Mouse (Mus musculus): ENCODE results near the gene Thoc6. TPM values are rescaled to one million over a fixed set of nuclear protein-coding genes. Genes with fewer than 3 reads are reported as not detected.
A peak's percentile ranks its signal among the peaks of the same experiment; 100 is the strongest.

Gene Thoc6
- polyA plus RNA-seq, 1 experiment: 23.4 TPM

DNA sequence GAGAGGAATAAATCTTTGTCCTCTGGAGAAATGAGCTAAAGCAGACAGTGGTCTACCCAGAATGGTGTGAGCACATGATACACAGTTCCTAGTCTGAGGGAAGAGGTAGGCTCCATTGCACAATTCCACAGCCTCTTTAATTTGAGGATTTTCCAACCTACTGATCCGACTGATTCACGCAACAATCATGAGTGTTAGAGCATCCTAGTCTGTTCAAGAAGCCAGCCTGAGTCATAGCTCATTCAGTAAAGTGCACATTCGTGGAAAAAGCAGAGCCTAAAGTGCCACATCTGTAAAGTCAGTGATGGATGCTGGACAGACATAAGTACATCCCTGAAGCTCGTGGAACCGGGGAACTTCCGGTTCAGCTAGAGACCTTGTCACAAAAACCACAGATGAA lies 22.3 kb downstream of the Thoc6 start:
- no peak overlapping the region for H3K27ac ChIP-seq (ENCODE audit: insufficient read depth, low read depth, low read length)
- H3K4me3 ChIP-seq (ENCODE audit: insufficient read depth, low read length): no peak overlapping the region
- H3K4me1 ChIP-seq (ENCODE audit: control insufficient read depth, insufficient read depth, low read length): peaks cover 12% of the 10 kb centered on the region
- TF ChIP-seq CTCF (IDR thresholded peaks at IDR 0.05; ENCODE audit: low read depth, low read length): no peak
- TF ChIP-seq POLR2A (IDR thresholded peaks at IDR 0.05; ENCODE audit: borderline replicate concordance, low read depth, low read length): no peak

DNA sequence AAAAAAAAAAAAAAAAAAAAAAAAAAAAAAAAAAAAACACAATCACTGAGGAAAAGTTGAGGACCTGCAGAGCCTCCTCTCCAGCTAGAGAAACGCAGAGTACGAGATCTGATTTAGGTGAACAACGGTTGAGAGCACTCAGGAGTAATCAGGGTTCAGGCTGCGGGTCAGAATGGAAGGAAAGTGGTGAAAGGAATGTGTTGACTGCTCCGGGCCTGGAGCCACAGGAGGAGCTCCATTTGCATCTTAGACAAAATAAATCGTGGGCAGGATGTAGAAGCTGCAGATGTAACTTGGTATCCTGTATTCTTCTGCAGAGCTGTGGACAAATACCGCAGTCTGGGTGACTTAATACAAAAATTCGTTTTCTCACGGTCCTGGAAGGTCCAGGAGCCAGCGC lies 27.8 kb downstream of the Thoc6 start:
- Histone ChIP-seq H3K4me3 (ENCODE audit: insufficient read depth, low read length) (no peak overlapping the region), H3K4me1 (ENCODE audit: control insufficient read depth, insufficient read depth, low read length) (no peaks in the 10 kb centered on the region), H3K27ac (ENCODE audit: insufficient read depth, low read depth, low read length) (no peak overlapping the region)
- TF ChIP-seq CTCF (IDR thresholded peaks at IDR 0.05; ENCODE audit: low read depth, low read length) (no peak), POLR2A (IDR thresholded peaks at IDR 0.05; ENCODE audit: borderline replicate concordance, low read depth, low read length) (no peak)

DNA sequence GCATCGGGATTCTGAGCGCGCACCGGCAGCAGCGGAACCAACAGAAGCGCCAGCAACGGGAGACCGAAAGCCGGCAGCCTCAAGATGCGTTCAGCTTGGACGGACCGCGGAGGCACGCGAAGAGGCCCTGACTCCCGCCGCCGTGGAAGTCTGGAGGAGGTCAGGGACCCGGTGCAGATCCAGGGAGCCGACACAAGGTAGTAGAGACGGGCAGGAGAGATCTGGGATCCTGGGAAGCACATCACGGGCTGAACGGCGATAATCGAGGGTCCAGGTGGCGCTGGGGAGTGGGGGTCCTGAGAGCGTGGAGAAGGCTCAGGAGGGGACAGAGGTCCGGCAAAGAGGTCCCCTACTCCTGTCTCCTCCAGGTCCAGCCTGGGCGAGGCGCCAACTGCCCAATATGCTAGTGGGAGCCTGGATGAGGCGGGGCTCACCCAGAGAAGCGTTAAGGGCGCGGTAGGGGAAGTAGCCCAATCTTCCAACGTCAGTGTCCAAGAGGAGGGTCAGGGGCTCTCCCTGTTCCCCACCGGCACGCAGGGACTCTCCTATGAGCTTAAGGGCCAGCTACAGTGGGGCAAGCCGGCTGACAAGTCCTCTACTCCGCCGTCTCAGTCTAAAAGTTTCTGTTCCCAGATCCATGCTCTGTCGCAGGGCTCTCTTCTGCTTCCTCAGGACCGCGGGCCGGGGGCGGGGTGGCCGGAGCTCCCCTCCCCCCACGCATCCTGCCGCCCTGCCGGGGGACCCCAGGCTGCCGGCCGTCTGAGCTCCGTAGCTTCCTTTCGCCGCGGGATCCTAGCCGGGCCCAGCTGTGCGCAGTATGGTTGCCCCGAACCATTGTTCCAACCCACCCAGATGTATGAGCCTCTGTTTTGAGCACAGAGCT lies 28.8 kb downstream of the Thoc6 start, which contains the start of gene Mmp25:
Gene Mmp25 (minus strand): TSS at position 665 of the 883 bp plus-strand sequence.
- TF ChIP-seq POLR2A (IDR thresholded peaks at IDR 0.05; ENCODE audit: borderline replicate concordance, low read depth, low read length) (no peak), CTCF (IDR thresholded peaks at IDR 0.05; ENCODE audit: low read depth, low read length) (no peak)
- H3K27ac ChIP-seq (ENCODE audit: insufficient read depth, low read depth, low read length): no peak within 1 kb of the TSS
- no peaks in the 10 kb centered on the region for H3K4me1 ChIP-seq (ENCODE audit: control insufficient read depth, insufficient read depth, low read length)
- H3K4me3 ChIP-seq (ENCODE audit: insufficient read depth, low read length): peak within 1 kb of the TSS; percentile 60

DNA sequence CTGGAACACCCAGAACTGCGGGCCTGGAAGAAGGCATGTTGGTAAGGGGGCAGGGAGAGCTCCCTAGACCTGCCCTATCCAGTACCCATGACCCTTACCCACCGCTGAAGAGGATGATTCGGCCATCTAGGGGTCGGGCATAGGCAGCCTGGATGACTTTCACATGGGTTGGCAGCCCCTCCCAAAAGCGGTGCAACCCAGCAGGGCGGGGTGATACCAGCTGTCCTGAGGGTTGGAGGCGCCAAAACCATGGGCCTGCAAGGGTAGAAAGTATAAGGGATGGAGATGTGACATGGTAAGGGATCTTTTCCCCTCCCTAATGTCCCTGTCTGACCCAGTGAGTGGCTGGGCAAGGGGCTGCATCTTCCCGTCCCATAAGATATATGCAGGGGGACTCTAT lies 42.4 kb downstream of the Thoc6 start:
- no peak for TF ChIP-seq CTCF (IDR thresholded peaks at IDR 0.05; ENCODE audit: low read depth, low read length)
- TF ChIP-seq POLR2A (IDR thresholded peaks at IDR 0.05; ENCODE audit: borderline replicate concordance, low read depth, low read length): no peak
- H3K4me1 ChIP-seq (ENCODE audit: control insufficient read depth, insufficient read depth, low read length): no peaks in the 10 kb centered on the region
- no peak overlapping the region for H3K27ac ChIP-seq (ENCODE audit: insufficient read depth, low read depth, low read length)
- no peak overlapping the region for H3K4me3 ChIP-seq (ENCODE audit: insufficient read depth, low read length)

GRCm38 (mm10) chr17:23630195-23631020 lies 43.3 kb downstream of the Thoc6 start:
- Histone ChIP-seq H3K4me3 (ENCODE audit: insufficient read depth, low read length) (no peak overlapping the region), H3K27ac (ENCODE audit: insufficient read depth, low read depth, low read length) (no peak overlapping the region), H3K4me1 (ENCODE audit: control insufficient read depth, insufficient read depth, low read length) (no peaks in the 10 kb centered on the region)
- TF ChIP-seq POLR2A (IDR thresholded peaks at IDR 0.05; ENCODE audit: borderline replicate concordance, low read depth, low read length) (no peak), CTCF (IDR thresholded peaks at IDR 0.05; ENCODE audit: low read depth, low read length) (peak; percentile 55)

DNA sequence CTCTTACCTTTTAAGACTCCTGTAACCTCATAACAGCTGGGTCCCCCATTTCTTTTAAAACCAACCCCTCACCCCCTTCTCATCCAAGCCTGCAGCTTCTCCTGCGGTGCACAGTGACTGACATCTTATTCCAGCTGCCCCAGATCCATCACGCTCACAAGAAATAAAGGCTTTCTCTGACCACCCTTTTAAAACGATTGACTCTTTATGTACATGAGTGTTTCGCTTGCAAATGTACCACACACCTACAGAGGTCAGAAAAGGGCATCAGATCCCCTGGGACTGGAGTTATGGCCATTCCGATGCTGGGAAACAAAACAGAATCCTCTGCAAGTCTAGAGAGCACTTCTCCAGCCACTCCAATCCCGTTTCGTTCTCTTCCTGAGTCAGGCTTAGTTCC lies 45.9 kb downstream of the Thoc6 start:
- Histone ChIP-seq H3K4me1 (ENCODE audit: control insufficient read depth, insufficient read depth, low read length) (no peaks in the 10 kb centered on the region), H3K4me3 (ENCODE audit: insufficient read depth, low read length) (no peak overlapping the region), H3K27ac (ENCODE audit: insufficient read depth, low read depth, low read length) (no peak overlapping the region)
- TF ChIP-seq POLR2A (IDR thresholded peaks at IDR 0.05; ENCODE audit: borderline replicate concordance, low read depth, low read length) (no peak), CTCF (IDR thresholded peaks at IDR 0.05; ENCODE audit: low read depth, low read length) (no peak)

GRCm38 (mm10) chr17:23620351-23620750 lies 53.3 kb downstream of the Thoc6 start:
- Histone ChIP-seq H3K4me1 (ENCODE audit: control insufficient read depth, insufficient read depth, low read length) (no peaks in the 10 kb centered on the region), H3K27ac (ENCODE audit: insufficient read depth, low read depth, low read length) (no peak overlapping the region), H3K4me3 (ENCODE audit: insufficient read depth, low read length) (no peak overlapping the region)
- no peak for TF ChIP-seq CTCF (IDR thresholded peaks at IDR 0.05; ENCODE audit: low read depth, low read length)
- no peak for TF ChIP-seq POLR2A (IDR thresholded peaks at IDR 0.05; ENCODE audit: borderline replicate concordance, low read depth, low read length)

Other genes with a start within 250 kb of the Thoc6 start
- gene Vmn2r117, start 194.2 kb downstream of the Thoc6 start, polyA plus RNA-seq (2012; ENCODE audit: insufficient read depth, insufficient read length, missing spikeins): not detected in 2 replicates
- 2.6 and 4.1 TPM in 2 replicates for gene Zfp213, start 109.6 kb downstream of the Thoc6 start, polyA plus RNA-seq (2012; ENCODE audit: insufficient read depth, insufficient read length, missing spikeins)
- 1.2 and 1.3 TPM in 2 replicates for gene Zfp13, start 74.4 kb downstream of the Thoc6 start, polyA plus RNA-seq (2012; ENCODE audit: insufficient read depth, insufficient read length, missing spikeins)
- gene Zscan10, start 73.0 kb downstream of the Thoc6 start, polyA plus RNA-seq (2012; ENCODE audit: insufficient read depth, insufficient read length, missing spikeins): not detected in 2 replicates
- gene Mmp25, start 28.6 kb downstream of the Thoc6 start, polyA plus RNA-seq (2012; ENCODE audit: insufficient read depth, insufficient read length, missing spikeins): 0.38 and 0.41 TPM in 2 replicates
- gene Bicdl2, start 13.4 kb downstream of the Thoc6 start, polyA plus RNA-seq (2012; ENCODE audit: insufficient read depth, insufficient read length, missing spikeins): not detected in 2 replicates
- 101 and 118 TPM in 2 replicates for gene Hcfc1r1, start 286 bp downstream of the Thoc6 start, polyA plus RNA-seq (2012; ENCODE audit: insufficient read depth, insufficient read length, missing spikeins)
- 4.9 and 5.6 TPM in 2 replicates for gene Tnfrsf12a, start 3.6 kb upstream of the Thoc6 start, polyA plus RNA-seq (2012; ENCODE audit: insufficient read depth, insufficient read length, missing spikeins)
- gene Cldn6, start 5.4 kb upstream of the Thoc6 start, polyA plus RNA-seq (2012; ENCODE audit: insufficient read depth, insufficient read length, missing spikeins): not detected in 2 replicates
- not detected in 2 replicates for gene Cldn9, start 10.1 kb upstream of the Thoc6 start, polyA plus RNA-seq (2012; ENCODE audit: insufficient read depth, insufficient read length, missing spikeins)
- gene 1520401A03Rik, start 48.9 kb upstream of the Thoc6 start, polyA plus RNA-seq (2012; ENCODE audit: insufficient read depth, insufficient read length, missing spikeins): not detected in 2 replicates
- 17.3 and 20.1 TPM in 2 replicates for gene Pkmyt1, start 52.5 kb upstream of the Thoc6 start, polyA plus RNA-seq (2012; ENCODE audit: insufficient read depth, insufficient read length, missing spikeins)
- gene Paqr4, start 67.0 kb upstream of the Thoc6 start, polyA plus RNA-seq (2012; ENCODE audit: insufficient read depth, insufficient read length, missing spikeins): 13.9 TPM in 2 replicates
- not detected in 2 replicates for gene Kremen2, start 72.0 kb upstream of the Thoc6 start, polyA plus RNA-seq (2012; ENCODE audit: insufficient read depth, insufficient read length, missing spikeins)
- gene Flywch1, start 97.7 kb upstream of the Thoc6 start, polyA plus RNA-seq (2012; ENCODE audit: insufficient read depth, insufficient read length, missing spikeins): 20.4 and 21.3 TPM in 2 replicates
- gene Flywch2, start 112.2 kb upstream of the Thoc6 start, polyA plus RNA-seq (2012; ENCODE audit: insufficient read depth, insufficient read length, missing spikeins): 1.6 and 1.8 TPM in 2 replicates
- gene Srrm2, start 116.7 kb upstream of the Thoc6 start, polyA plus RNA-seq (2012; ENCODE audit: insufficient read depth, insufficient read length, missing spikeins): 502 and 543 TPM in 2 replicates
- gene Elob, start 155.3 kb upstream of the Thoc6 start, polyA plus RNA-seq (2012; ENCODE audit: insufficient read depth, insufficient read length, missing spikeins): 240 and 243 TPM in 2 replicates
- gene Prss33, start 162.2 kb upstream of the Thoc6 start, polyA plus RNA-seq (2012; ENCODE audit: insufficient read depth, insufficient read length, missing spikeins): not detected in 2 replicates
- not detected in 2 replicates for gene Prss32, start 170.0 kb upstream of the Thoc6 start, polyA plus RNA-seq (2012; ENCODE audit: insufficient read depth, insufficient read length, missing spikeins)
- not detected in 2 replicates for gene Prss41, start 170.3 kb upstream of the Thoc6 start, polyA plus RNA-seq (2012; ENCODE audit: insufficient read depth, insufficient read length, missing spikeins)
- gene Prss21, start 194.2 kb upstream of the Thoc6 start, polyA plus RNA-seq (2012; ENCODE audit: insufficient read depth, insufficient read length, missing spikeins): not detected in 2 replicates
- not detected in 2 replicates for gene Dcpp1, start 207.0 kb upstream of the Thoc6 start, polyA plus RNA-seq (2012; ENCODE audit: insufficient read depth, insufficient read length, missing spikeins)
- not detected in 2 replicates for gene Dcpp2, start 207.0 kb upstream of the Thoc6 start, polyA plus RNA-seq (2012; ENCODE audit: insufficient read depth, insufficient read length, missing spikeins)
- not detected in 2 replicates for gene Dcpp3, start 243.6 kb upstream of the Thoc6 start, polyA plus RNA-seq (2012; ENCODE audit: insufficient read depth, insufficient read length, missing spikeins)